8 mouse cellular contexts compared by ENCODE assay signal in genomic region chr7:97480821-97481339, GRCm38 (mm10). TPM values are rescaled to one million over a fixed set of nuclear protein-coding genes. Genes with fewer than 3 reads are reported as not detected.
A peak's percentile ranks its signal among the peaks of the same experiment; 100 is the strongest.
DNase-seq lines count a peak whose midpoint lies in the region; ATAC-seq lines count a peak whose summit lies in the region.

Ints4 (plus strand) TSS chr7:97480956.

- intact Hi-C loops in gastrocnemius, postnatal 14 days (cut with DNase I; ENCODE audit: low total_unique reads), result loop anchor here (10.0 kb wide), 1 partner anchor 94 kb away; the partner anchor contains the start of genes Aamdc and Rsf1
- intact Hi-C loops in left cerebral cortex, postnatal 10 days (cut with DNase I), result loop anchor here (2.0 to 10.0 kb wide), 3 partner anchors 56 to 214 kb away; partner anchors contain the start of genes Aamdc, Clns1a and Rsf1

- ATAC-seq in inflammation-experienced regulatory T-cells, adult 6 months, result peak; percentile 99
- ATAC-seq in megakaryocyte-erythroid progenitor cell, adult 5-6 weeks (replicated peaks; ENCODE audit: low FRiP score, low TSS enrichment, poor library complexity, severe bottlenecking), result peak; percentile 99

- DNase-seq in adrenal gland, adult (ENCODE audit: inconsistent age in 2 of 2, low spot score in 1 of 2), result peak; percentile 95 to 97
- peak; percentile 97 for DNase-seq in embryo, embryonic 10.5 days (ENCODE audit: low spot score)
- DNase-seq in gastrocnemius, postnatal 14 days, result peak; percentile 91
- DNase-seq in left cerebral cortex, postnatal 10 days (ENCODE audit: extremely low spot score in 1 of 2, low spot score in 2 of 2), result peak; percentile 93 to 94
- DNase-seq in right cerebral cortex, postnatal 25 days, result peak; percentile 93
- DNase-seq in urinary bladder, postnatal 4 days (ENCODE audit: low spot score in 2 of 2), result peak; percentile 85 to 89

RNA-seq across cellular contexts. Expression of gene Ints4, which starts in this region (rescaled TPM):
- 10 to 100 TPM; 21.2 to 24.9 TPM for total RNA-seq in gastrocnemius, postnatal 14 days (2021)
- polyA plus RNA-seq in inflammation-experienced regulatory T-cells, adult 6 months (2017; shearing (Covaris generic)), result 10 to 100 TPM; 36.7 to 53.5 (median 40.3) TPM
- 10 to 100 TPM; 25.9 to 26.0 TPM for total RNA-seq in left cerebral cortex, postnatal 10 days (2021)
- 42.6 and 71.6 TPM in 2 replicates for total RNA-seq in megakaryocyte-erythroid progenitor cell, adult 5-6 weeks (2014; fragmentation: Nextera tagmentation)
- 51.3 and 74.9 TPM in 2 replicates for total RNA-seq in megakaryocyte-erythroid progenitor cell, adult 5-6 weeks (2017)

Comparison
In these comparisons a context has a peak if more than half of its experiments do, and no peak if none do; other contexts are left out.
1. Peak in every context shown above with its lines: DNase-seq and ATAC-seq.